Mouse (Mus musculus) hematopoietic stem cell, adult 5-6 weeks (primary cell): ENCODE results near the gene S1pr2. TPM values are rescaled to one million over a fixed set of nuclear protein-coding genes. Genes with fewer than 3 reads are reported as not detected.

Experiments
- ATAC-seq, 2 experiments: fragments of 125-278 bp in 1 of 2; replicated peaks in 1 of 2; 2 replicates each; pipeline ENCODE4 v1.8.0; 2016 to 2017; ENCODE audit warnings: inconsistent platforms in 2 of 2, mild to moderate bottlenecking in 2 of 2, moderate number of reproducible peaks in 2 of 2, low read depth in 1 of 2, moderate TSS enrichment in 1 of 2; ENCODE audit not compliant: low FRiP score in 2 of 2, poor library complexity in 2 of 2, severe bottlenecking in 2 of 2, insufficient read depth in 1 of 2, low TSS enrichment in 1 of 2
- total RNA-seq: library from RNA; stranded (forward); fragments of 172-1452, 232-1000 nt; gene quantifications from 2 replicates; pipeline ENCODE4 v1.2.3, GENCODE M21; 2017

S1pr2 gene
- total RNA-seq, 1 experiment from 2014 or later: 1.9 TPM

DNA sequence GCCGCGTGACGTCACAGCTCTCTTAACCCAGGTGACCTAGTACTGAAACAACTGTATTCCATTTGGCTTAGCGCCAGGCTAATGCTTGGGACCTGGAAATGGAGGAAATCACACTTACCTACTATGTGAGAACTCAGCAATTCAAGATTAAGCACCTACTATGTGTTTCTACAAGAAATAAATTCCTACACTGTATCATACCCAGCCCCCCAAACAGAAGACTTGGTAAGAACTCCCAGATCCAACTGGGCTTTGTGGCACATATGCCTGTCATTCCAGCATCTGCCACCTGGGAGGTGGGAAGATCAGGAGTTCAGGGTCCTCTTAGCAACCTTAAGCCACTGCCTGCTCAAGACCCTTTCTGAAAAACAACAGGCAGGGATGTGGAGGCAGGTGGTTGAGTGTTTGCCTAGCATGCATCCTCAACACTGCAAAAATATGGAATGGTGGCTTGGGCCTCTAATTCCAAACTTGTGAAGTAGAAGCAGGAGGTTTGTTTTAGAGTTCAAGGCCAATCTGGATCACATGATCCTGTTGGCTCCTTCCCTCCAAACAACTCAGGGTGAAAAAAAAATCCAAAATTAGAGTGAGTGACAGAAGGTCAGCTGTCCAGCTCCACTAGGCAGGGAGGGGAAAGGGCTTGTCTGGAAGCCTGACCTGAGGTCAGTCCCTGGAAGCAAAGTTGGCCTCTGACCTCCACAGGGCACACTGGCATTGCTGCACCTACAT, 544 bp upstream of the S1pr2 start:
- ATAC-seq: no peak

- ATAC-seq: 0 out of 4 replicates have a peak, but pooled peaks of 1 of the 2 experiments have one; percentile 3
These were observed 958 bp downstream of the S1pr2 start for GRCm38 (mm10) chr9:20975431-20976215.

DNA sequence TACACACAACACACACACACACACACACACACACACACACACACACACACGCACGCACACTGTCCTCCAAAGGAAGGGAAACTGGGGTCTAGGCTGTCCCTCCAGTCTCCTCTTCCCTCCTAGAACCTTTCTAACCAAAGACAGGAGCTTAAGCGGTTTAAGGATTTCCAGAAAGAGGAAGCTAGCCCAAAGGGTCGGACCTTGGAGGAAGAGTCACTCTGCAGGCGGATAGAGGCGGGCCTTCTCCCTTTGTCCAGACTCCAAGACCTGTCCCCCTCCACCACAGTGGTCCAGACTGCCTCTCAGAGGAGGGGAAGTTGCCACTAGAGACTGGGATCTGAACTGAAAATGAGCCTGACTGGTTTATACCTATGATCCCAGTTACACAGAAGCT, 2.9 kb downstream of the S1pr2 start:
- ATAC-seq: peak; percentile 47 to 54

- no peak for ATAC-seq
These were observed 3.4 kb downstream of the S1pr2 start for GRCm38 (mm10) chr9:20973001-20973681.

- ATAC-seq: no peak
These were observed 4.2 kb downstream of the S1pr2 start for GRCm38 (mm10) chr9:20972141-20972992.

- ATAC-seq: no peak
These were observed 4.8 kb downstream of the S1pr2 start for GRCm38 (mm10) chr9:20971751-20972140.

- ATAC-seq: no peak
These were observed 9.8 kb downstream of the S1pr2 start for GRCm38 (mm10) chr9:20966747-20967146.

DNA sequence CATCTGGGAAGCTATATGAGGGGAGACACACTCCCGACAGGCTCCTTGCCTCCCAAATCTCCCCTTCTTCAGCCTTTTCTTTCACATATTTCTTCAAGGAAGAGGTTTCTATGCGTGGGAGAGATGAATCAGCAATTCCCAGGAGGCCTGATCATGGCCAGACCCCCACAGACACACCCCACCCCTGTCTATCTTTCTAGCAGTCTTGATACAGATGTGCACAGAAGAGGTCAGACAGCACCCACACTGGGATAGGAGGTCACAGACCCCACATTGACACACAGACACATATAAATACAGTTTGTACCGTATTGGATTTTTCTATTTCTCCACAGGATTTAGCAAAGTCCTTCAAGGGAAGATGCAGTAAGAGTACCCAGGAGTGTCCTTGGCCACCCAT, 10.6 kb downstream of the S1pr2 start:
- ATAC-seq: no peak

DNA sequence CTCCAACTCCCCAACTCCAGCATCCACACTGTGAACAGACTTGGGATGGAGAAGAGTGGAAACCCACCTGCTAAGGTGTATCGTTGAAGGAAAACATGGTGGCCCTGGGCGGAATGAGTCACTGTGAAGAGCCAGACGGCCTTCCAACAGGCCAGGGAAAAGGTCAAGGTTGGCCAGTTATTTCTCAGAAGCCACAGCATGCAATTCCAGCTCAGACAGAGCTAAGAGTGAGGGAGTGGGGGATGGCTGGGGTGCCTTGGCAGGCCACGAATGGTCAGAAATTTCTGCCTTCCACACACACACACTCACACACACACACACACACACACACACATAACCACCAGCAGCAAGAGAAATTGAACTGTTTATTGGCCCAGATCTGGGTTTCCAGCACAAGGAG, 11.0 kb downstream of the S1pr2 start:
- no peak for ATAC-seq

DNA sequence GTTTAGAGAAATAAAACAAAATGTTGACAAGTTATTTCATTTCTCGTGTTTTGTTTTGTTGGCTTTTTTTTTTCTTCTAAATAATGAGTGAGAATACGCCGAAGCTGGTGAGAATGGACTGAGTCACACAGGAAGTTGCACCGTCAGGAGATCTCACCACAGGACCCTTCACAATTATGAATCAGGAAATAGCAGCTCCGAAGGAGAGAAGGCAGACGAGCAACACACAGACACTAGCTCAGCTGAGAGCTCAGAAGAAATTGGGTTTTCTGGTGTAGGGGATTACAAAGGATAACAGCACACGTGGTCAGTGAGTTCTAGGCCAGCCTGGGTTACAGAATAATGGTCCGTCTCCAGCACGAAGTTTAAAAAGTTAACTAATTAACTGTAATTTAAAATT, 15.0 kb downstream of the S1pr2 start:
- ATAC-seq: peak; percentile 79 to 89

DNA sequence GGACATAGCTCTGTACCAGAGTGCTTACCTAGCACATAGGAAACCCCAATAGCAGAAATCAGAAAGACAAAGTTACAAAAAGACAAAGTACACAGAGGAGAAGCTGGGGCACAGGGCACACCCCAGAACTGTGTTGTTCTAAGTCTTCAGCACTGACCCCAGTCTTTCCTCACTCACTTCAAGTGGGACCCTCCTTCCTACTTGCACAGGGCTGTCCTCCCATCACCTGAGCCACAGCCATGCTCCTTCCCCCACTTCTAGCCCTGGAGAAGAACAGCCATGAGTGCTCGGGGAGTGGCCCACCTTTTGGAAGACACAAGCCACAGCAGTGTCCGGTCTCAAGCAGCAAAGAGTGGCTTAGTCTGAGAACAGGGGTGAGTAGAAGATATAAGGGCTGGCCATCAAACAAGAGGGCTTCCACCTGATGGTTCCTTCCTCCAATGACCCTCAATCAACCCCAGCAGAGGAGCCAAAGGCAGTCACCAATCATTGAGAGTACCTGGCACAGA, 17.1 kb downstream of the S1pr2 start, which contains the start of gene Dnmt1:
Gene Dnmt1 (minus strand): TSS at position 459 of the 509 bp plus-strand sequence.
- no peak for ATAC-seq

GRCm38 (mm10) chr9:20956989-20957388, 19.6 kb downstream of the S1pr2 start:
- no peak for ATAC-seq

- peak; percentile 95 to 97 for ATAC-seq
These were observed 23.9 kb downstream of the S1pr2 start for GRCm38 (mm10) chr9:20952520-20953227.

DNA sequence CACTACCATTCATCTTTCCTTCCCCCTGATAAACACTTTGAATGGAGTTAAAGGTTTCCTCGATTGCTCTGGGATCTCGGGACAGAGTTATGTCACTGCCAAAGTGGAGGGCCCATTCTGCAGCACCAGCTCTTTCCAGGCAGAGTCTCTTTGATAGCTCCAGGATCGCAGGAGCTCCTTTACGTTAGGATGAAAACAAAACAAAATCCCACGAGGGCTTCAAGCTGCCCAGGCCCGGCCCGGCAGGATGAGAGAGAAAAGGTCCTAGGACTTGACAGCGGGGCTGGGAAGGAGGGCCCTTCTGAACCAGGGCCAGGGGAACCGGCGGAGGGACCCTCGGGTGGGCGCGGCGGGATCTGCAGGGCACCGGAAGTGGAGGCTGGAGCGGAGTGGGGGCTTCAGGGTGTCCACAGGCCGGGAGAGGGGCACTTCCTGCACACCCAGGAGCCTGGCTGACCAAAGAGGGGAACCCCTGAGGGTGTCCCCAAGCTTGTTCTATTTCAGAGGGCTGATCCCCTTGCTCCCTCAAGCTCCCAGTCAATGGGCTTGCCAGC, 24.5 kb downstream of the S1pr2 start:
- ATAC-seq: no peak; a peak in 1 of 4 replicates

DNA sequence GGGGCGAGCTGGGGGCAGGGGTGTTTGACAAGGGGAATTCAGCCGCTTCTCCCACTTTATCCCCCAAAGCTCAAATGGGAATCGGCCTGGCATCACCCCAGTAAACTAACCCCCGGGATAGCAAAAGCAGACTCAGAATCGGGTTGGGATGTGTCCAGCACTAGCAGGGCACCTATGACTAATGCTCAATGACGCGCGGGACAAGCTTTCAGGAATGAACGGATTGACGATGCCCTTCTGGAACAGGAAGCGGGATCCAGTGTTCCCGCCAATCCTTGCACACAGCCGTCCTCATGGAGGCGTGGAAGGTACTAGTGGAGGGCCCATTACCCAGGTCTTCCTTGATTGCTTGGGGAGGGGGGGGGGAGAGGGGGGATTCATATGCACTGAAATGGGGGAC, 25.1 kb downstream of the S1pr2 start:
- ATAC-seq: no peak

DNA sequence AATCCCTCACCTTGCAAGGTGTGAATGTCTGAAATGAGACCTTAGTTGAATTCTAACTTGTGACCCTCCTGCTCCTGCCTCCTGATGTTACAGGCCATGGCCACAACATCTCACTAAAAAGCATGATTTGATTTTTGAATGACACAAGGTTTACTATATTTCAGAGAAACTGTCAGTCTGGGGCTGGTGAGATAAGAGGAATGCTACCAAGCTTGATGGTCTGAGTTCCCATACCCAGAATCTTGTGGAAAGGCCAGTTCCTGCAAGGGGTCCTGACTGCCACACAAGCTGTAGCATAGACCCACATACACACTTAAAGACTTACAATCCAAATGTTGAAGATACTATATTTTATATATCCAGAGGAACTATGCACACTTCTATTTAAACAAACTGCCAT, 26.2 kb downstream of the S1pr2 start:
- ATAC-seq: no peak
